Mouse (Mus musculus): ENCODE results near the gene Lonrf2.

- TF ChIP-seq GATA1 (IDR thresholded peaks at IDR 0.05; ENCODE audit: low read length) (no peak), TAL1 (IDR thresholded peaks at IDR 0.05; ENCODE audit: low read length) (no peak)
These were observed 50.2 kb downstream of the Lonrf2 start for GRCm38 (mm10) chr1:38786358-38786757.
